Mouse (Mus musculus): Measurements from ENCODE around the gene Nutf2-ps1. TPM values are rescaled to one million over a fixed set of nuclear protein-coding genes. Genes with fewer than 3 reads are reported as not detected.
"Not testable (repeated sequence)": the region's sequence is repeated elsewhere in the genome, so short reads cannot be mapped to it uniquely, and the experiment has no call there.

The Nutf2-ps1 gene
- 26.1 TPM in 1 of 3 replicates, not detected in the others for total RNA-seq (2017)

DNA sequence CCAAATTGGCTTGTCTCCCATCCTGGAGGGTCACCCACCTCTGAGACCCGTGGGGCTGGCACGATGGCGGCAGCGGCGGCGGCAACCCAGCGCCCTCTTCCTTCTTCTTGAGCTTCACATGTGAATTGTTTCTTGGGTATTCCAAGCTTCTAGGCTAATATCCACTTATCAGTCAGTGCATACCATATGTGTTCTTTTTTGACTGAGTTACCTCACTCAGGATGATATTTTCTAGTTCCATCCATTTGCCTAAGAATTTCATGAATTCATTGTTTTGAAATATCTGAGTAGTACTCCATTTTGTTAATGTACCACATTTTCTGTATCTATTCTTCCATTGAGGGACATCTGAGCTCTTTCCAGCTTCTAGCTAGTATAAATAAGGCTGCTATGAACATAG, at the start of gene Nutf2-ps1:
Gene Nutf2-ps1, minus strand, starts transcription at position 101 of the 400 bp plus-strand sequence.
- not testable (repeated sequence) for ATAC-seq (replicated peaks; ENCODE audit: insufficient number of reproducible peaks, low FRiP score, low TSS enrichment, poor library complexity, severe bottlenecking)

GRCm38 (mm10) chr19:53638041-53638440, 49.2 kb upstream of the Nutf2-ps1 start:
- ATAC-seq (replicated peaks; ENCODE audit: insufficient number of reproducible peaks, low FRiP score, low TSS enrichment, poor library complexity, severe bottlenecking) = no peak

- no peak for ATAC-seq (replicated peaks; ENCODE audit: insufficient number of reproducible peaks, low FRiP score, low TSS enrichment, poor library complexity, severe bottlenecking)
Measured at GRCm38 (mm10) chr19:53621681-53622080, 32.8 kb upstream of the Nutf2-ps1 start.

- no peak for ATAC-seq (replicated peaks; ENCODE audit: insufficient number of reproducible peaks, low FRiP score, low TSS enrichment, poor library complexity, severe bottlenecking)
Measured at GRCm38 (mm10) chr19:53608921-53609320, 20.1 kb upstream of the Nutf2-ps1 start.

GRCm38 (mm10) chr19:53601363-53601655, 12.4 kb upstream of the Nutf2-ps1 start:
- ATAC-seq (replicated peaks; ENCODE audit: insufficient number of reproducible peaks, low FRiP score, low TSS enrichment, poor library complexity, severe bottlenecking) = no peak

- no peak for ATAC-seq (replicated peaks; ENCODE audit: insufficient number of reproducible peaks, low FRiP score, low TSS enrichment, poor library complexity, severe bottlenecking)
Measured at GRCm38 (mm10) chr19:53600549-53601362, 11.9 kb upstream of the Nutf2-ps1 start.

GRCm38 (mm10) chr19:53599757-53600539, 11.1 kb upstream of the Nutf2-ps1 start, which contains the start of gene Smc3:
Smc3 (plus strand) TSS chr19:53600398.
- ATAC-seq (replicated peaks; ENCODE audit: insufficient number of reproducible peaks, low FRiP score, low TSS enrichment, poor library complexity, severe bottlenecking) = peak; percentile 96

DNA sequence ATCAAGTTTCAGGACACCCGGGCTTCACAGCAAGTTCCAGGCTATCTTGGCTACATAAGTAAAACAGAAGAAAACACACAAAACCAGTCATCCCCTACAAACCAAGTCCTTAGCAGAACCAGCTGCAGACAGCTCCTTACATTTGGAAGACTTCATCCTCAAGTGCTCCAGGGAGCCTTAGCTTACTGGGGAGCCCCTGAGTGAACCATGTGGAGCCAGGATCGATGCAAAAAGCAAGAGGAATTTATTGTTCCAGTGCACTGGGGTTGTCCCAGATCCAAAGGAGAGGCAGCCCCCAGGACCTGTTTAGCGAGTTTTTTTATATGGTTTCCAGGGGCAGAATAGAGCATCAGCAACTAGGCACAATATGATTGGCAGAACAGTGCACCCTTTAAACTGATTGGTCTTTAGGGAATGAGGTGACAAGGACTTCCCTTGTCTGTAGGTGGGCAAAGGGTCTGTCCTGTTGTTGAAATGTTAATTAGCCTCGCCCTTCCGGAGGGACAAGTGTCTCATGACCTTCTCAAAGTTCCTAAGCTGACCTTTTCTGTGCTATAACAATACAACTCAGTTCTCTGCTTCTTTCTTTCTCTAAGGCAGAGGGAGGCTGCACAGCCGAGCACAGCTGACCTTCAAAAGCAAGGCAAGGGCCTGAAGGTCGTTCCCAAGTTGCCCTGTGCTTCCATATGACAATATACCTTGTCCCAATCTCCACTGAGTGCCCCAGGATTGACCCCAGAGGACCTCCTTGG, 8.0 kb upstream of the Nutf2-ps1 start:
- no peak for ATAC-seq (replicated peaks; ENCODE audit: insufficient number of reproducible peaks, low FRiP score, low TSS enrichment, poor library complexity, severe bottlenecking)

DNA sequence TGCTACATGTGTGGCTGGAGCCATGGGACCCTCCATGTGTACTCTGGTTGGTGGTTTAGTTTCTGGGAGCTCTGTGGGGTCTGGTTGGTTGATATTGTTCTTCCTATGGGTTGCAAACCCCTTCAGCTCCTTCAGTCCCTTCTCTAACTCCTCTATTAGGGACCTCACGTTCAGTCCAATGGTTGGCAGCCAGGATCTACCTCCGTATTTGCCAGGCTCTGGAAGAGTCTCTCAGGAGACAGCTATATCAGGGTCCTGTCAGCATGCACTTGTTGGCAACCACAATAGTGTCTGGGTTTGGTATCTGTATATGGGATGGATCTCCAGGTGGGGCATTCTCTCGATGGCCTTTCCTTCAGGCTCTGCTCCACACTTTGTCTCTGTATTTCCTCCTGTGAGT, 1.2 kb downstream of the Nutf2-ps1 start:
- ATAC-seq (replicated peaks; ENCODE audit: insufficient number of reproducible peaks, low FRiP score, low TSS enrichment, poor library complexity, severe bottlenecking) = not testable (repeated sequence)

GRCm38 (mm10) chr19:53580271-53580670, 8.6 kb downstream of the Nutf2-ps1 start:
- ATAC-seq (replicated peaks; ENCODE audit: insufficient number of reproducible peaks, low FRiP score, low TSS enrichment, poor library complexity, severe bottlenecking) = not testable (repeated sequence)

DNA sequence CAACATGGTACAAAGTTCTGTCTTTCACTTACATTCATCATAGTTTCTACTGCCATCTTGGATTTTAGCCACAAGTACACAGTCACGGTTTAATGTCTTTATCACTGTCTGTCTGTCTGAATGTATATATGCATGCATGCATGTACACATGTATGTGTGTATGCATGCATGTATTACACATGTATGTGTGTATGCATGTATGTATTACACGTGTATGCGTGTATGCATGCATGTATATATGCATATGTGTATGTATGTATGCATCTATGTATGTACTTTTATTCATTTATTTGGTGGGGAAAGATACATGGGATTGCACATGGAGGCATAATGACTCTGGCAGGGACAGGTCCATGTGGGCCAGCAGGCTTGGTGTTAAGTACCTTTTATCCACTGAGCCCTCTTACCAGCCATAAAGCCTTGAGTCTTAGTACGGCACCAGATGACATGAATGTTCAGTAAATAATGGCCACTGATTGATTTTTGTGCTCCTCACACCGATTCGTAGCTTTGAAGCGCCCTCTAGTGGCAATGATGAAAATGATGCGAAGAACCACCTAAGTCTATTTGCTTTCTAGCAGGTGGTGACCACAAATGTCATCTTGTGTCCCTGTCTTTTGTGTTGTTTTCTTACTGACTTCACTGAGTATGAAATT, 10.1 kb downstream of the Nutf2-ps1 start:
- peak; percentile 93 for ATAC-seq (replicated peaks; ENCODE audit: insufficient number of reproducible peaks, low FRiP score, low TSS enrichment, poor library complexity, severe bottlenecking)

GRCm38 (mm10) chr19:53577025-53577800, 11.7 kb downstream of the Nutf2-ps1 start:
- no peak for ATAC-seq (replicated peaks; ENCODE audit: insufficient number of reproducible peaks, low FRiP score, low TSS enrichment, poor library complexity, severe bottlenecking)

- no peak for ATAC-seq (replicated peaks; ENCODE audit: insufficient number of reproducible peaks, low FRiP score, low TSS enrichment, poor library complexity, severe bottlenecking)
Measured at GRCm38 (mm10) chr19:53576061-53576460, 12.8 kb downstream of the Nutf2-ps1 start.

- no peak for ATAC-seq (replicated peaks; ENCODE audit: insufficient number of reproducible peaks, low FRiP score, low TSS enrichment, poor library complexity, severe bottlenecking)
Measured at GRCm38 (mm10) chr19:53575296-53576010, 13.4 kb downstream of the Nutf2-ps1 start.

GRCm38 (mm10) chr19:53574546-53574945, 14.3 kb downstream of the Nutf2-ps1 start:
- ATAC-seq (replicated peaks; ENCODE audit: insufficient number of reproducible peaks, low FRiP score, low TSS enrichment, poor library complexity, severe bottlenecking) = no peak

DNA sequence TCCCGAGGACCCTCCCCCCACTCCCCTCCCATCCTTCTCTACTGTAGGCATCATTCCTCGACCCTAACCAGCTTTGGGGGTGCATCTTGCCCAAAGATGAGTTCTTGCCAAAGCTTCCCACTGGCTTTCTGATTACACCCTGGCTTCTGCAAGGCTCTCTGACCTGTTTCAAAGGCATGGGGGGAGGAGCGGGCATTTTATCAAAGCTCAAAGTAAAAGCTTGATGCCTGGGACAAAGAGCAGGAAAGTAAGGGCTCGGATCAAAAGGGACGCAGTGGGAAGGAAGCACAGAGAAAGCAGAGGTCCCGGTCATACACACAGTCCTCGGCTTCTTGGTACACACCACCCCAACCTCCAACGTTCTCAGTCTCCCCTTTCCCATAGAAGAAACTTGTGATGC, 14.7 kb downstream of the Nutf2-ps1 start:
- ATAC-seq (replicated peaks; ENCODE audit: insufficient number of reproducible peaks, low FRiP score, low TSS enrichment, poor library complexity, severe bottlenecking) = no peak

DNA sequence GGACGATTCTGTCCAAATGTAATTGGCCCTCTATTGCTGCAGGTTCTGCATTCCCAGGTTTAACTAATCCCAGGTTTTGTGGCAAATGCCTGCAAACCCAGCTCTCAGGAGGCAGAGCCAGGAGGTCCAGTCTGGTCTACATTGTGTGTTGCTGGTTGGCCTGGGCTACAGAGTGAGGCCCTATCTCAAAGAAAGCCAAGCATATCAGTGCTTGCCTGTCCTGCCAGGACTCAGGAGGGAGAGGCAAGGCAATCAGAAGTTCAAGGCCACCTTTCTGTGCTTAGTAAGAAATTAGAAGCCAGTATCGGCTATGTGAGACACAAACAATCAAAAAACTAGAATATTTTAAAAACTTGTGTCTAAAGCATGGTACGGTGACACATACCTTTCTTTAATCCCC, 15.7 kb downstream of the Nutf2-ps1 start:
- no peak for ATAC-seq (replicated peaks; ENCODE audit: insufficient number of reproducible peaks, low FRiP score, low TSS enrichment, poor library complexity, severe bottlenecking)
